Mouse (Mus musculus) macrophage (primary cell): ENCODE measurements around the gene Trim25. TPM values are rescaled to one million over a fixed set of nuclear protein-coding genes. Genes with fewer than 3 reads are reported as not detected.
A peak's percentile ranks its signal among the peaks of the same experiment; 100 is the strongest.

Experiments
- H3K27ac ChIP-seq: fragments of 350-480 bp; formaldehyde crosslinking; 2 replicates; pipeline ENCODE4 v1.9.0; 2021
- H3K36me3 ChIP-seq: fragments of 350-480 bp; formaldehyde crosslinking; 2 replicates; pipeline ENCODE4 v1.9.0; 2021; ENCODE audit errors: inconsistent target
- H3K4me3 ChIP-seq: fragments of 350-480 bp; formaldehyde crosslinking; 2 replicates; pipeline ENCODE4 v1.9.0; 2021; ENCODE audit errors: inconsistent target
- H3K79me2 ChIP-seq: fragments of 350-480 bp; formaldehyde crosslinking; 2 replicates; pipeline ENCODE4 v1.9.0; 2021; ENCODE audit errors: inconsistent target
- WGBS: methylation state at CpG from one replicate; pipeline ENCODE4 v1.1.7; 2026; ENCODE audit warnings: inconsistent platforms; ENCODE audit not compliant: missing documents; 5-methylcytosine and 5-hydroxymethylcytosine counted together
- polyA plus RNA-seq: library from polyadenylated mRNA; stranded (reverse); fragments of 250-400 nt; gene quantifications from 3 replicates; pipeline ENCODE4 v1.2.4, GENCODE M21; 2018; ENCODE audit warnings: inconsistent platforms
- total RNA-seq, 78 experiments: library from RNA; depleted of rRNA; stranded (reverse); fragments of 250-400 nt; gene quantifications; 1 replicate in 9 of 78; 2 replicates in 24 of 78; 3 replicates in 43 of 78; 4 replicates in 2 of 78; pipeline ENCODE4 v1.2.4; 2018; ENCODE audit warnings: inconsistent platforms in 56 of 78

The Trim25 gene
- 1,000 to 10,000 TPM in 1 of 26 experiments, 100 to 1,000 TPM in 25; 272 to 1,028 (median 411) TPM for total RNA-seq (2018; cell fraction: chromatin; rRNA removed)
- total RNA-seq (2018; cell fraction: cytosol; rRNA removed) = 100 to 1,000 TPM; 113 to 207 (median 161) TPM
- total RNA-seq (2018; cell fraction: nucleus; rRNA removed) = 100 to 1,000 TPM; 245 to 755 (median 378) TPM
- polyA plus RNA-seq = 66.7 to 127 TPM (median 117 TPM) in 3 replicates

DNA sequence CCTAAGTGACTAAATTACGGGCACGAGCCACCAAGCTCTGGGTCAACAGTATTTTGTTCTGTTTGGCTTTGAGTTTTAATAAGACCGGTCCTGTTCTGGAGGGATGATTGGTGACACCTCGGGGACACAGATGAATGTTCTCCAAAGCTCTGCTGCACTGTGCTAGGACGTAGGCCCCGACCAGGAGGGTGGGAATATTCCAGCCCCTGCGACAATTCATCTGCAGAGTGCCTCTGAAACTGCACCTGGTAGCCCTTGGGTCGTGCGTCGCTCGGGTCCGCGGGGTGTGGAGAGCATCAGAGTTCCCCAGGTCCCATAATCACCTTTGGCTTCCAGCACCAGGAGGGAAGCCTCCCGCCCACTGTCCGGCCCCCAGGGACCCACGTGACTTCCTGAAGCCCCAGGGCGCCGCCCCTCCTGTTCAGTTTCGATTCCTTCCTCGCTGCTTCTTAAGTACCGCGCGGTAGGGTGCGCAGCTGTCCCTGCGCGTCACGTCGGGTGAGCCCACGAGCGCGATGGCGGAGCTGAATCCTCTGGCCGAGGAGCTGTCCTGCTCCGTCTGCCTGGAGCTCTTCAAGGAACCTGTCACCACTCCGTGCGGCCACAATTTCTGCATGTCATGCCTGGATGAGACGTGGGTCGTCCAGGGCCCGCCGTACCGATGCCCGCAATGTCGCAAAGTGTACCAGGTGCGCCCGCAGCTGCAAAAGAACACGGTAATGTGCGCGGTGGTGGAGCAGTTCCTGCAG lies at the start of gene Trim25:
TSS of gene Trim25 (plus strand) at position 403 of the 749 bp plus-strand sequence.
- Histone ChIP-seq H3K27ac (peak within 1 kb of the TSS; percentile 97), H3K79me2 (peaks cover 69% of the 10 kb centered on the region)
- WGBS = 2% methylated on average over 48 of the region's 48 CpGs

DNA sequence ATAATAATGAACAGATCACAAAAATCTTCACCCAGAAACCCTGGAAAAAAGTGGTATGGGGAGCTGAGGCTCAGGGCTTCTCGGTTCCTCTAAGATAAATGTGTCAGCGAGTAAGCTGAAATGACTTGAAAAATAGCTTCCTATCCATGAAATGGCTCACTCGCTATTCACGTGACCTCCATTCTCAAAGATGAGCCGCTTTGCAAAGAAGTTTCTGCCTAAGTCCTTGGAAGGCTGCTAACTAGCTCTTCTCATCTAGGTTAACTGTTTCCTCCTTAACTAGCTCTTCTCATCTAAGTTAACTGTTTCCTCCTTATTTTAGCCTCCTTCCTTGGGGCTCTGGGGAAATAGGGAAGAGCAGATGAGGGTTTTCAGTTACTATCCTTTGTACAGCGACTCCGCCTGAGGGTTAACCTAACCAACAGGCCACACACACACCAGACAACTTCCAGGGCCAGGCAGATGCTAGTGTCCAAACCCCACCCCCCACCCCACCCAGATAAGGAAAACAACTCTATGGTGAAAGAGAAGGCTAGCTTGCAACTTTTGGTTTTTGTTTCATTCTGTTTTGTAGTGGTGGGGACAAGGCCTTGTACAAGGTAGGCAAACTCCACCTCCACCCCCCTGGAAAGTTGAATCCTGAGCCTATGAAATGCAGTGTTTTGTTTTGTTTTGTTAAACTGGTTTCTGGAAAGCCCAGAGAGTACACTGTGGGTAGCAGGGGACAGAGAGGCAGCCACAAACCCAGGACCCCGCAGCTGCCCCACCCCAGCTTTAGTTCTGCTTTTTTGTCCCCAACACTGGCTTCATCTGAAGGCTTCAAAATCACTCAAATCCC lies 49.2 kb upstream of the Trim25 start:
- peak overlapping the region; percentile 51 for H3K27ac ChIP-seq
- no peak overlapping the region for H3K4me3 ChIP-seq
- peaks cover 76% of the 10 kb centered on the region for H3K79me2 ChIP-seq
- WGBS = 40% methylated on average over 8 of the region's 8 CpGs
- peaks cover 28% of the 10 kb centered on the region for H3K36me3 ChIP-seq

More for the DNA sequence above, at the start of gene Trim25:
- Histone ChIP-seq H3K36me3 (peaks cover 7% of the 10 kb centered on the region; the same call in 1 of the 2 replicates), H3K4me3 (peak within 1 kb of the TSS; percentile 98)

DNA sequence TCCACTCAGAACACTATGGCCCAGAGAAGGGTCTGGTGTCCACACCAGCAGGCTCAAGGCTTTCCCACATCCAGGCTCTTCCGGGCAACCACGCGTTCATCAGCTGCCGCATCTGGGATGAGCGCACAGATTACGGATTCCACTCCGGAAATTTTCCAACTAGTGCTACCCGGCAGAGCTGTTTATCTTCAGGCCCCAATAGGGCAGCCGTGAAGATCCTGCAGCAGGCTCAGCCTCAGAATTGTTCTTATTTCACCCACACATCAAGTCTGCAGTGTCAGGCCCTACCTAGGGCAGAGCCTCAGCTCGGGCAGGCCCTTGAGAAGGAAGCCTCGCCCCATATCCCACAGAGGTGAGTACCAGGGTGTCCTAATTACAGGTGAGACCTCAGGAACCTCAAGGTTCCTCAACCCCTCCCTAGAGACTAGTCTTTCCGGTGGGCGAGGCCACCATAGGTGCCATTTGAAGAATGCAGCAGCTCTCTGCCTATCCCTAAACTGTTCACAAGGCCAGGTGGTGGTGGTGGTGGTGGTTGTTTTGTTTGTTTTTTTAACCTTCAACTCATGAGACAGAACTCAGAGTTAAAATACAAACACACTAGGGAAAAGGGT lies 48.4 kb upstream of the Trim25 start:
- H3K36me3 ChIP-seq = peaks cover 21% of the 10 kb centered on the region; the same call in 1 of the 2 replicates
- H3K4me3 ChIP-seq = no peak overlapping the region
- peak overlapping the region; percentile 51 for H3K27ac ChIP-seq
- H3K79me2 ChIP-seq = peaks cover 74% of the 10 kb centered on the region
- 93% methylated on average over 13 of the region's 13 CpGs for WGBS

DNA sequence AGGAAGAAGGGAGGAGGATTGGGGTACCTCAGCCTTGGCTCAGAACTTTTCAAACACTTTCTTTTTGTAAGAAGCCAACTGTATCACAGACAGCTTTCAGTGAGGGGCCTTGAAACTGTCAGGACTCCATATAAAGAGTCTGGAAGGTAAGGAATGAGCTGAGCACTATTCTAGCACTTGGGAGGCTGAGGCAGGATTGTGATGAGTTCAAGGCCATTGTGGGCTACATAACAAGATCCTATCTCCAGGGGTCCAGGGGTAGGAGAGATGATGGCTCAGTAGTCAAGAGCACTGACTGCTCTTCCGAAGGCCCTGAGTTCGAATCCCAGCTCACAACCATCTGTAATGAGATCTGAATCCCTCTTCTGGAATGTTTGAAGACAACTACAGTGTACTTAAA lies 47.6 kb upstream of the Trim25 start:
- 100% methylated on average over 2 of the region's 2 CpGs for WGBS
- Histone ChIP-seq H3K27ac (no peak overlapping the region), H3K79me2 (peaks cover 74% of the 10 kb centered on the region), H3K4me3 (no peak overlapping the region), H3K36me3 (peaks cover 18% of the 10 kb centered on the region; the same call in 1 of the 2 replicates)

DNA sequence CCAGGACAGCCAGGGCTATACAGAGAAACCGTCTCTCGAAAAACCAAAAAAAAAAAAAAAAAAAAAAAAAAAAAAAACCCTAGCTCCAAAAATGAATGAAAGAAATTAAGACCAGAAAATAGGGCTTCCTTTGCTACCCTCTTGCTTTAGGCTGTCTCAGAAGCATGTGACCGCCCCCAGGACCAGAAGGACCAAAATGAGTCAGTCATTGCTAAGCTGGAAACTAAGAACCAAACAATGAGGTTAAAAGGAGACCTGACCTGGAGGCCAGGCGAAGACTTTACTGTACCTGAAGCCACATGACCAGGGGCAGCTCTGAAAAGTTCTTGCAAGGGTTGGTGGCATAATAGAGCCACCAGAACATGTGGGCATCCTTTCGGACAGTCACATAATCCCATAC lies 47.1 kb upstream of the Trim25 start:
- peaks cover 74% of the 10 kb centered on the region for H3K79me2 ChIP-seq
- H3K27ac ChIP-seq = no peak overlapping the region
- WGBS = 90% methylated on average over 3 of the region's 5 CpGs
- peaks cover 18% of the 10 kb centered on the region; the same call in 1 of the 2 replicates for H3K36me3 ChIP-seq
- no peak overlapping the region for H3K4me3 ChIP-seq

DNA sequence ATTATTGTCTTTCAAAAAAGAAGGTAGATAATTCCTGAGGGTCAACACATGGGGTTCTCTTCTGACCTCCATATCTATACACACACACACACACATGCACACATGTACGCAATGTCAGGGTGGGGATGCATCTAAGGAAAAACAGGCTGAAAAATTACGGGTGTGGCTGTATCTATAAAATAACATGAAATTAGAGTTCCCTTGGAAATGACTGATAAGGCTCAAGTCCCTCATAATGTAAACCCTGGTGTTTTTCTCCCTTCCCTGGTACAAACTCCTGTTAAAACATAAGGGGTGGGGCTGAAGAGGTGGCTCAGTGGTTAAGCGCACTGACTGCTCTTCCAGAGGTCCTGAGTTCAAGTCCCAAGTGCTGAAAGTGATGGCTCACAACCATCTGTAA lies 45.6 kb upstream of the Trim25 start:
- H3K4me3 ChIP-seq = peak overlapping the region; percentile 72
- H3K79me2 ChIP-seq = peaks cover 65% of the 10 kb centered on the region
- WGBS = 100% methylated on average over 2 of the region's 3 CpGs
- peak overlapping the region; percentile 90 for H3K27ac ChIP-seq
- peaks cover 10% of the 10 kb centered on the region; the same call in 1 of the 2 replicates for H3K36me3 ChIP-seq

DNA sequence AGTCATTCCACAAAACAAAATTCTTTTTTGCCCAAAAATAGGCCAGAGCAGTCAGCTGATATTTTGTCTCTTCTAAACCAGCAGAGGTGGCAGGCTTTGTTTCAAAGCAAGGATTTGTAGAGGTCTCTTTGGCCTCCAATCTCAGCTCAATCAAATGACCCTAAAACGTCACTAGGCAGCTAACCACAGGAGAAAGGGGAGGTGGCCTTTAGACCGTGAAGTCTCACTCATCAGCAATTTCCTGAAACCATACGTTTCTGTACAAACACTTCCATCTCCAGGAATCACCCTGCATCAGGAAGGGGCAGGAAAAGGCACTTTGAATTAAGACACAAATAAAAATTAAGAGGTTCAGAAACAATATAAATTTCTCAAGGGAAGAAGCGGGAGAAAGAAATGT lies 44.4 kb upstream of the Trim25 start:
- 2% methylated on average over 4 of the region's 4 CpGs for WGBS
- peak overlapping the region; percentile 90 for H3K27ac ChIP-seq

DNA sequence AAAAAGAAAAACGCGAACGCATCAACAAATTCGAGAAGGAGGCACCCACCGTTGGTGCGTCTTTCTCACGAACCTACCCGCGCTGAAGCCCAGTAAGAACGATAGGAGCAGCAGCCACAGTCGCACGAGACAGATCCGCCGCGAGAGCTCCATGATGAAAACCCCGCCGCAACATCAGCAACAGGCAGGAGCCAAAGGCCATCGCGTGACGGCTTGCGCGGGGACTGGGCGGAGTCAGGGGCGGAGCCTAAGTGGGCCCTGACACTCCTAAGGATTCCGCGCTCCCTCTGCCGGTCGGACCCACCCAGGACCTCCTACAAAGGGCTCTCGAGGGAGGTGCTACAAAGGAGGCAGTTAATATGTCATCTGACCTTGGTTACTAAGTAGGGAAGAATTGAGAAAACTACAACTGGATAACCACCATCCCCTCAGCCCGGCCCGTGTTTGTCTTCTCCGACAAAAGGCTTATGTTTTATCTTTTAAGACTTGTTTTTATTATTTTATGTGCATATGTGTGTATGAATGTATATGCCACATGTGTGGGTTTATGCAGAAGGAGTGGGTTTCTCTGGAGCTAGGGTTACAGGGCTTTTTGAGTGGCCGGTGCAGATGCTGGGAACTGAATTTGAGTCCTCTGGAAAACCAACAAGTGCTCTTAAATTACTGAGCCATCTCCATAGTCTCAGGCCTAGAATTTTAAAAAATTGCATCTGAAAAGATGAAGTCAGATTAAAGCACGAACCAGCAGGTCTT lies 43.8 kb upstream of the Trim25 start, which contains the start of gene Scpep1:
TSS of gene Scpep1 (minus strand) at position 249 of the 753 bp plus-strand sequence.
- H3K4me3 ChIP-seq = peak within 1 kb of the TSS; percentile 72
- H3K79me2 ChIP-seq = peaks cover 47% of the 10 kb centered on the region
- WGBS = 5% methylated on average over 34 of the region's 34 CpGs
- peak within 1 kb of the TSS; percentile 90 for H3K27ac ChIP-seq
- peaks cover 5% of the 10 kb centered on the region; the same call in 1 of the 2 replicates for H3K36me3 ChIP-seq

More for the DNA sequence above, 44.4 kb upstream of the Trim25 start:
- peaks cover 53% of the 10 kb centered on the region for H3K79me2 ChIP-seq
- peak overlapping the region; percentile 72 for H3K4me3 ChIP-seq
- H3K36me3 ChIP-seq = peaks cover 5% of the 10 kb centered on the region; the same call in 1 of the 2 replicates

DNA sequence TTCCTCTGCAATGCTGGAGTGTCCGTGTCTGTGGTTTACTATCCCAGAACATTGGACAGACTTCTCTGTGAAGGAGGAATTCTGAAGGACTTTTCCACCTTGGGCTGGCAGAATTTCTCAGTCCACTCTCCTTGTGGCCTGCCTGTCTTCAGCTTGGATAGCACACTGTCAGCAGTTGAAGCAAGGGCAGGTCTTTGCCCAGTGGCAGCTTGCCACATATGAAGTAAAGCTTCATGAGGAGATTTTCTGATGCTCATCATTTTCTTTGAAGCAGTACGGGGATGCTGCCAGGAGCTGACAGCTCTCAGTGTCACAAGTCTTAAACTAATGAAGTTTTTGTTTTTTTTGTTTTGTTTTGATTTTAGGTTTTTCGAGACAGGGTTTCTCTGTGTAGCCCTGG lies 40.3 kb upstream of the Trim25 start:
- 75% methylated on average over 3 of the region's 3 CpGs for WGBS
- peaks cover 13% of the 10 kb centered on the region for H3K79me2 ChIP-seq
- no peak overlapping the region for H3K4me3 ChIP-seq
- peak overlapping the region; percentile 32; the same call in 1 of the 2 replicates for H3K27ac ChIP-seq
- H3K36me3 ChIP-seq = no peaks in the 10 kb centered on the region

DNA sequence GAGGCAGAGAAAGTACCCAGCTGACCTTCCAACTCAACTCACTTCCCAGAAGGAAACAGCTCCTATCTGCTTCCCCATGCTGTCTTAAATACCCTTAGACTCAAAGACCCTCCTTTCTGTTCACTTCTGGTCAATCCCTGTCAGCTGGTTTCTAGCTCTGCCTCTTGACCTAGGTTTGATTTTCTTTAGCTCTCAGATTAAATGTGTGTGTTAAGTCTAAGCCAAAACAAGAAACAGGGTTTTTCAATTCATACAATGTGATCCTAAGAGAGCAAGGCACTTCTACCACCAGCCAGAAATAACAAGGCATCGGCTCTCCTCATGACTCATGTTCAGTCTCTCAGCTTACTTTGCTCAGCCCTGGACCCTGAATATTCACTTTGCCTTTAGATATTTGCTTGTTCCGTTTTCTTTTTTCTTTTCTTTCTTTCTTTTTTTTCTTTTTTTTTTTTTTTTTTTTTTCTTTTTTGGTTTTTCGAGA lies 32.3 kb upstream of the Trim25 start, which contains the start of gene Elobl:
TSS of gene Elobl (minus strand) at position 51 of the 481 bp plus-strand sequence.
- no peaks in the 10 kb centered on the region for H3K79me2 ChIP-seq
- no peaks in the 10 kb centered on the region for H3K36me3 ChIP-seq
- H3K27ac ChIP-seq = no peak within 1 kb of the TSS
- 100% methylated on average over 1 of the region's 3 CpGs for WGBS
- no peak within 1 kb of the TSS for H3K4me3 ChIP-seq

DNA sequence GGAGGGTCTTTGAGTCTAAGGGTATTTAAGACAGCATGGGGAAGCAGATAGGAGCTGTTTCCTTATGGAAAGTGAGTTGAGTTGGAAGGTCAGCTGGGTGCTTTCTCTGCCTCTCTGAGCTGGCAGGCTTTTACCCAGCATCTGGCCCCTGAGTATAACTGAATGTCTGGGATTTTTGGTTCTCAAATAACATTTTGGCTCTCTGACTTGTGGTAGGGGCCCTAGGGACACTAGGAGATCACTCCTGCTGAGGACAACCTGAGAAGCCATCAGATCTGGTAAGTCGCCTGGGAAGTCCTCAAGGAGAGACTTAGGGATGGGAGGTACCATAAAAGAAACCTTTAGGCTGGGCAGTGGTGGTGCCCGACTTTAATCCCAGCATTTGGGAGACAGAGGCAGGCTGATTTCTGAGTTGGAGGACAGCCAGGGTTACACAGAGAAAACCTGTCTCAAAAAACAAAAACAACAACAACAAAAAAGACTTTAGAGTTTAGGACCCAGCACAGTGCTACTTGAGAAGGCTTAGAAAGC lies 28.9 kb upstream of the Trim25 start, which contains the start of gene Coil:
TSS of gene Coil (plus strand) at position 51 of the 531 bp plus-strand sequence.
- Histone ChIP-seq H3K36me3 (no peaks in the 10 kb centered on the region), H3K4me3 (no peak within 1 kb of the TSS), H3K79me2 (peaks cover 9% of the 10 kb centered on the region; the same call in 1 of the 2 replicates), H3K27ac (no peak within 1 kb of the TSS)
- WGBS = 45% methylated on average over 2 of the region's 2 CpGs

DNA sequence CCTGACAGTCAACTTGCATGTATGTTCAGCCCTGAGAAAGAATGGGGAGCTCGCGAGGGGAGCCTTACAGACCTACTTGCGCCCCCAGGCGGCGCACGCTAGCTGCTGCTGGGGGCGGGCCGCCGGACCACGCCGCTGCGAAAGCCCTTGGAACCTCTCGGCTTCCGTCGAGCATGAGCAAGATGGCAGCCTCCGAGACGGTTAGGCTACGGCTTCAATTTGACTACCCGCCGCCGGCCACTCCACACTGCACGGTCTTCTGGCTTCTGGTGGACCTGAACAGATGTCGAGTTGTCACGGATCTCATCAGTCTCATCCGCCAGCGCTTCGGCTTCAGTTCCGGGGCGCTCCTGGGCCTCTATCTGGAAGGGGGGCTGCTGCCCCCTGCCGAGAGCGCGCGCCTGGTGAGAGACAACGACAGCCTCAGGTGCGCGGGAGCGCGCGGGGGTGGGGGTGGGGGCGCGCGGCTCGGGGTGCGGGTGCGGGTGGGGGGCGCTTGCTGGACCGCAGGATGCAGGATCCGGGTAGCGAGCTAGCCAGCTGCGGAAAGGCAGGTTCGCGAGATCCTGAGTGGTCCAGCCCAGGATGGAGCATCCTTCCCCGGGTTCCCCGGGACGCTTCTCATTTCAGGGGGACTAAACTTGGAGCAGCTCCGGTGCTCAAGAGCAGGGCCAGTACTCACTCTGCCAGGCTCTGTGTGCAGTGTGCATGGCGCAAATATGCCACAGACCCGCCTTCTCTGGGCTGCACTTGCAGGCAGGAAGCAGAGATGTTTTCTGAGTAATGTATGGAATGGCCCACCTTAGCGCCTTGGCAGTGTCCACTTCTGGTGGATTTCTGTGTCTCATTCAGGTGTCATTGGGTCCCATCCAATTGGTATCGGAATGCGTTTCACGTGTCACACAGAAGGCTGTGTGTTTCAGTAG lies 25.1 kb upstream of the Trim25 start:
- Histone ChIP-seq H3K27ac (no peak overlapping the region), H3K36me3 (no peaks in the 10 kb centered on the region), H3K79me2 (peaks cover 9% of the 10 kb centered on the region; the same call in 1 of the 2 replicates), H3K4me3 (peak overlapping the region; percentile 63)
- WGBS = 2% methylated on average over 52 of the region's 62 CpGs
